Mouse (Mus musculus): ENCODE data around the gene A530016L24Rik. TPM values are rescaled to one million over a fixed set of nuclear protein-coding genes. Genes with fewer than 3 reads are reported as not detected.

The A530016L24Rik gene
- total RNA-seq, 2 experiments from 2014 or later, result not detected

- no peak for DNase-seq (ENCODE audit: extremely low spot score in 1 of 2, low spot score in 2 of 2)
- Histone ChIP-seq H3K27ac (no peak overlapping the region), H3K4me3 (no peak overlapping the region)
- intact Hi-C loops (cut with DNase I), result no loop called here
- TF ChIP-seq CTCF (IDR thresholded peaks at IDR 0.05), result no peak
Measured at GRCm38 (mm10) chr12:112464516-112464915, 24.7 kb upstream of the A530016L24Rik start.

GRCm38 (mm10) chr12:112465928-112466327 is 23.3 kb upstream of the A530016L24Rik start:
- no peak for DNase-seq (ENCODE audit: extremely low spot score in 1 of 2, low spot score in 2 of 2)
- no peak for TF ChIP-seq CTCF (IDR thresholded peaks at IDR 0.05)
- intact Hi-C loops (cut with DNase I), result no loop called here
- Histone ChIP-seq H3K27ac (no peak overlapping the region), H3K4me3 (no peak overlapping the region)

GRCm38 (mm10) chr12:112467387-112467786 is 21.9 kb upstream of the A530016L24Rik start:
- no peak for TF ChIP-seq CTCF (IDR thresholded peaks at IDR 0.05)
- intact Hi-C loops (cut with DNase I), result no loop called here
- DNase-seq (ENCODE audit: extremely low spot score in 1 of 2, low spot score in 2 of 2), result no peak
- no peak overlapping the region for H3K4me3 ChIP-seq
- H3K27ac ChIP-seq, result no peak overlapping the region

- Histone ChIP-seq H3K27ac (no peak overlapping the region), H3K4me3 (no peak overlapping the region)
- intact Hi-C loops (cut with DNase I), result no loop called here
- no peak for TF ChIP-seq CTCF (IDR thresholded peaks at IDR 0.05)
- no peak for DNase-seq (ENCODE audit: extremely low spot score in 1 of 2, low spot score in 2 of 2)
Measured at GRCm38 (mm10) chr12:112469393-112469792, 19.9 kb upstream of the A530016L24Rik start.

- TF ChIP-seq CTCF (IDR thresholded peaks at IDR 0.05), result no peak
- H3K4me3 ChIP-seq, result no peak overlapping the region
- no peak overlapping the region for H3K27ac ChIP-seq
- intact Hi-C loops (cut with DNase I), result loop anchor here (5.0 kb wide), 1 partner anchor 93 kb away; no protein-coding TSS in a partner anchor
- DNase-seq (ENCODE audit: extremely low spot score in 1 of 2, low spot score in 2 of 2), result no peak
Measured at GRCm38 (mm10) chr12:112470216-112470615, 19.0 kb upstream of the A530016L24Rik start.

GRCm38 (mm10) chr12:112473777-112474176 is 15.5 kb upstream of the A530016L24Rik start:
- intact Hi-C loops (cut with DNase I), result loop anchor here (1.0 to 5.0 kb wide), 3 partner anchors 61 to 328 kb away; no protein-coding TSS in a partner anchor
- peak; percentile 93 for TF ChIP-seq CTCF (IDR thresholded peaks at IDR 0.05)
- Histone ChIP-seq H3K27ac (no peak overlapping the region), H3K4me3 (no peak overlapping the region)
- DNase-seq (ENCODE audit: extremely low spot score in 1 of 2, low spot score in 2 of 2), result peak; percentile 80 to 87

- no peak for TF ChIP-seq CTCF (IDR thresholded peaks at IDR 0.05)
- H3K4me3 ChIP-seq, result no peak overlapping the region
- no peak for DNase-seq (ENCODE audit: extremely low spot score in 1 of 2, low spot score in 2 of 2)
- intact Hi-C loops (cut with DNase I), result no loop called here
- no peak overlapping the region for H3K27ac ChIP-seq
Measured at GRCm38 (mm10) chr12:112489535-112489934, 287 bp downstream of the A530016L24Rik start.

GRCm38 (mm10) chr12:112490444-112490939 is 1.2 kb downstream of the A530016L24Rik start:
- intact Hi-C loops (cut with DNase I), result no loop called here
- TF ChIP-seq CTCF (IDR thresholded peaks at IDR 0.05), result peak; percentile 3; the same call in 1 of the 2 replicates
- no peak for DNase-seq (ENCODE audit: extremely low spot score in 1 of 2, low spot score in 2 of 2)
- no peak overlapping the region for H3K4me3 ChIP-seq
- H3K27ac ChIP-seq, result no peak overlapping the region

GRCm38 (mm10) chr12:112496136-112496535 is 6.9 kb downstream of the A530016L24Rik start:
- DNase-seq (ENCODE audit: extremely low spot score in 1 of 2, low spot score in 2 of 2), result no peak

GRCm38 (mm10) chr12:112497731-112498130 is 8.5 kb downstream of the A530016L24Rik start:
- DNase-seq (ENCODE audit: extremely low spot score in 1 of 2, low spot score in 2 of 2), result no peak
- TF ChIP-seq CTCF (IDR thresholded peaks at IDR 0.05), result peak; percentile 33
- intact Hi-C loops (cut with DNase I), result loop anchor here (1.0 to 5.0 kb wide), 2 partner anchors 43 to 125 kb away; partner anchors contain the start of gene Adssl1
- no peak overlapping the region for H3K4me3 ChIP-seq
- H3K27ac ChIP-seq, result no peak overlapping the region

More at GRCm38 (mm10) chr12:112496136-112496535, 6.9 kb downstream of the A530016L24Rik start:
- intact Hi-C loops (cut with DNase I), result loop anchor here (5.0 kb wide), 1 partner anchor 126 kb away; the partner anchor contains the start of gene Adssl1
- Histone ChIP-seq H3K4me3 (no peak overlapping the region), H3K27ac (no peak overlapping the region)
- TF ChIP-seq CTCF (IDR thresholded peaks at IDR 0.05), result no peak

- Histone ChIP-seq H3K4me3 (no peak overlapping the region), H3K27ac (no peak overlapping the region)
- intact Hi-C loops (cut with DNase I), result loop anchor here (1.0 to 5.0 kb wide), 2 partner anchors 42 to 124 kb away; partner anchors contain the start of gene Adssl1
- TF ChIP-seq CTCF (IDR thresholded peaks at IDR 0.05), result peak; percentile 62
- peak; percentile 48 to 59 for DNase-seq (ENCODE audit: extremely low spot score in 1 of 2, low spot score in 2 of 2)
Measured at GRCm38 (mm10) chr12:112498683-112499082, 9.4 kb downstream of the A530016L24Rik start.

GRCm38 (mm10) chr12:112503003-112503771 is 13.9 kb downstream of the A530016L24Rik start:
- TF ChIP-seq CTCF (IDR thresholded peaks at IDR 0.05), result no peak
- intact Hi-C loops (cut with DNase I), result no loop called here
- Histone ChIP-seq H3K27ac (no peak overlapping the region), H3K4me3 (no peak overlapping the region)
- no peak for DNase-seq (ENCODE audit: extremely low spot score in 1 of 2, low spot score in 2 of 2)
